Mouse (Mus musculus) heart, embryonic 12.5 days (tissue): ENCODE measurements around the gene Ifitm3. TPM values are rescaled to one million over a fixed set of nuclear protein-coding genes. Genes with fewer than 3 reads are reported as not detected.
"Not testable (repeated sequence)": the region's sequence is repeated elsewhere in the genome, so short reads cannot be mapped to it uniquely, and the experiment has no call there.

Experiments
- ATAC-seq: fragments of 200-750 bp; cut with Nextera tagmentation; 2 replicates; pipeline ENCODE4 v1.8.0; 2017; ENCODE audit warnings: moderate TSS enrichment, moderate library complexity; ENCODE audit not compliant: insufficient number of reproducible peaks, low FRiP score
- H3K27ac ChIP-seq: fragments of 300-500 bp; sonication (generic); 2 replicates; pipeline ENCODE4 v1.5.1; 2016; ENCODE audit warnings: mild to moderate bottlenecking, moderate library complexity; ENCODE audit not compliant: poor library complexity, severe bottlenecking
- H3K27me3 ChIP-seq: fragments of 300-500 bp; sonication (generic); replicated peaks from 2 replicates; pipeline ENCODE4 v1.6.1; 2016; ENCODE audit warnings: mild to moderate bottlenecking, moderate library complexity
- H3K36me3 ChIP-seq: fragments of 300-500 bp; sonication (generic); 2 replicates; pipeline ENCODE4 v1.6.1; 2016; ENCODE audit warnings: mild to moderate bottlenecking, moderate library complexity
- H3K4me1 ChIP-seq: fragments of 300-500 bp; sonication (generic); replicated peaks from 2 replicates; pipeline ENCODE4 v1.6.1; 2016; ENCODE audit warnings: mild to moderate bottlenecking
- H3K4me2 ChIP-seq: fragments of 300-500 bp; sonication (generic); 2 replicates; pipeline ENCODE4 v1.6.1; 2016; ENCODE audit warnings: mild to moderate bottlenecking, moderate library complexity
- H3K4me3 ChIP-seq: fragments of 300-500 bp; sonication (generic); 2 replicates; pipeline ENCODE4 v1.5.1; 2016; ENCODE audit warnings: mild to moderate bottlenecking
- H3K9ac ChIP-seq: fragments of 300-500 bp; sonication (generic); 2 replicates; pipeline ENCODE4 v1.6.1; 2016; ENCODE audit warnings: mild to moderate bottlenecking, moderate library complexity
- H3K9me3 ChIP-seq: fragments of 300-500 bp; sonication (generic); replicated peaks from 2 replicates; pipeline ENCODE4 v1.6.1; 2016; ENCODE audit warnings: mild to moderate bottlenecking, moderate library complexity
- WGBS: fragments of 180-500 bp; shearing (Covaris S2); methylation state at CpG from one replicate; pipeline ENCODE4 v1.1.7; 2016; 5-methylcytosine and 5-hydroxymethylcytosine counted together
- polyA plus RNA-seq: library from polyadenylated mRNA; unstranded; fragments of >200 nt; fragmentation: Nextera tagmentation; extraction: Ambion mirVana; gene quantifications from 2 replicates; pipeline ENCODE4 v1.2.1, GENCODE M21; 2016

Ifitm3 gene
- polyA plus RNA-seq, 1 experiment from 2014 or later: 41.8 TPM

GRCm38 (mm10) chr7:141048226-141049218, 38.0 kb upstream of the Ifitm3 start:
- no peaks in the 10 kb centered on the region; the same call in 1 of the 2 replicates for H3K9me3 ChIP-seq
- peak overlapping the region; percentile 47 for H3K4me3 ChIP-seq
- H3K27me3 ChIP-seq: peaks cover 13% of the 10 kb centered on the region; the same call in 1 of the 2 replicates
- 10% methylated on average over 21 of the region's 21 CpGs for WGBS
- ATAC-seq: peak; percentile 87
- H3K4me1 ChIP-seq: peaks cover 19% of the 10 kb centered on the region
- peak overlapping the region; percentile 76 for H3K27ac ChIP-seq
- peak overlapping the region; percentile 63 for H3K9ac ChIP-seq
- no peaks in the 10 kb centered on the region for H3K36me3 ChIP-seq
- H3K4me2 ChIP-seq: peak overlapping the region; percentile 95

- no peaks in the 10 kb centered on the region; the same call in 1 of the 2 replicates for H3K9me3 ChIP-seq
- no peaks in the 10 kb centered on the region for H3K36me3 ChIP-seq
- H3K27ac ChIP-seq: peak overlapping the region; percentile 76
- 4% methylated on average over 16 of the region's 19 CpGs for WGBS
- peak overlapping the region; percentile 95 for H3K4me2 ChIP-seq
- peak overlapping the region; percentile 47 for H3K4me3 ChIP-seq
- ATAC-seq: peak; percentile 82
- peaks cover 19% of the 10 kb centered on the region for H3K4me1 ChIP-seq
- H3K27me3 ChIP-seq: peaks cover 13% of the 10 kb centered on the region; the same call in 1 of the 2 replicates
- H3K9ac ChIP-seq: peak overlapping the region; percentile 63
Measured at GRCm38 (mm10) chr7:141047581-141048225, 37.1 kb upstream of the Ifitm3 start.

- peaks cover 13% of the 10 kb centered on the region; the same call in 1 of the 2 replicates for H3K27me3 ChIP-seq
- H3K9ac ChIP-seq: peak overlapping the region; percentile 63; the same call in 1 of the 2 replicates
- no peaks in the 10 kb centered on the region for H3K36me3 ChIP-seq
- peak; percentile 12; the same call in 1 of the 2 replicates for ATAC-seq
- peaks cover 19% of the 10 kb centered on the region for H3K4me1 ChIP-seq
- peak overlapping the region; percentile 76 for H3K27ac ChIP-seq
- 58% methylated on average over 6 of the region's 6 CpGs for WGBS
- H3K4me3 ChIP-seq: no peak overlapping the region
- H3K4me2 ChIP-seq: peak overlapping the region; percentile 95
- no peaks in the 10 kb centered on the region; the same call in 1 of the 2 replicates for H3K9me3 ChIP-seq
Measured at GRCm38 (mm10) chr7:141046931-141047580, 36.5 kb upstream of the Ifitm3 start.

GRCm38 (mm10) chr7:141042539-141042938, 32.0 kb upstream of the Ifitm3 start:
- 40% methylated on average over 4 of the region's 4 CpGs for WGBS
- Histone ChIP-seq H3K9me3 (no peaks in the 10 kb centered on the region), H3K36me3 (no peaks in the 10 kb centered on the region), H3K4me1 (peaks cover 12% of the 10 kb centered on the region), H3K9ac (no peak overlapping the region), H3K4me3 (no peak overlapping the region), H3K27me3 (0 out of 2 replicates have a peak, but pooled peaks cover 9% of the 10 kb centered on the region), H3K27ac (no peak overlapping the region), H3K4me2 (no peak overlapping the region)
- no peak for ATAC-seq

GRCm38 (mm10) chr7:141041661-141042060, 31.1 kb upstream of the Ifitm3 start:
- 0 out of 2 replicates have a peak, but pooled peaks cover 4% of the 10 kb centered on the region for H3K27me3 ChIP-seq
- no peak overlapping the region for H3K4me3 ChIP-seq
- H3K9ac ChIP-seq: no peak overlapping the region
- H3K9me3 ChIP-seq: no peaks in the 10 kb centered on the region
- H3K4me2 ChIP-seq: no peak overlapping the region
- 22% methylated on average over 5 of the region's 5 CpGs for WGBS
- no peaks in the 10 kb centered on the region for H3K36me3 ChIP-seq
- H3K27ac ChIP-seq: peak overlapping the region; percentile 59
- peaks cover 5% of the 10 kb centered on the region; the same call in 1 of the 2 replicates for H3K4me1 ChIP-seq
- ATAC-seq: peak; percentile 85

- Histone ChIP-seq H3K27ac (peak overlapping the region; percentile 59), H3K27me3 (no peaks in the 10 kb centered on the region), H3K36me3 (no peaks in the 10 kb centered on the region), H3K4me1 (peaks cover 5% of the 10 kb centered on the region; the same call in 1 of the 2 replicates), H3K4me2 (peak overlapping the region; percentile 46), H3K9ac (no peak overlapping the region; the same call in 1 of the 2 replicates), H3K9me3 (no peaks in the 10 kb centered on the region), H3K4me3 (no peak overlapping the region)
- ATAC-seq: no peak
- WGBS: 37% methylated on average over 6 of the region's 9 CpGs
Measured at GRCm38 (mm10) chr7:141040867-141041606, 30.5 kb upstream of the Ifitm3 start.

- Histone ChIP-seq H3K9ac (no peak overlapping the region), H3K4me3 (no peak overlapping the region), H3K9me3 (no peaks in the 10 kb centered on the region), H3K27ac (no peak overlapping the region), H3K4me1 (peaks cover 5% of the 10 kb centered on the region; the same call in 1 of the 2 replicates), H3K27me3 (no peaks in the 10 kb centered on the region), H3K36me3 (no peaks in the 10 kb centered on the region), H3K4me2 (no peak overlapping the region)
- no peak for ATAC-seq
- 86% methylated on average over 4 of the region's 4 CpGs for WGBS
Measured at GRCm38 (mm10) chr7:141039386-141040107, 29.0 kb upstream of the Ifitm3 start.

GRCm38 (mm10) chr7:141038090-141039032, 27.8 kb upstream of the Ifitm3 start:
- H3K36me3 ChIP-seq: no peaks in the 10 kb centered on the region
- no peak overlapping the region for H3K4me2 ChIP-seq
- no peak overlapping the region for H3K9ac ChIP-seq
- H3K4me3 ChIP-seq: no peak overlapping the region
- peaks cover 5% of the 10 kb centered on the region; the same call in 1 of the 2 replicates for H3K4me1 ChIP-seq
- no peaks in the 10 kb centered on the region for H3K27me3 ChIP-seq
- H3K27ac ChIP-seq: no peak overlapping the region
- H3K9me3 ChIP-seq: no peaks in the 10 kb centered on the region
- ATAC-seq: no peak
- WGBS: 55% methylated on average over 20 of the region's 21 CpGs

GRCm38 (mm10) chr7:141036624-141037023, 26.1 kb upstream of the Ifitm3 start:
- not testable (repeated sequence) for H3K4me1 ChIP-seq, H3K36me3 ChIP-seq, H3K9me3 ChIP-seq, H3K4me2 ChIP-seq, H3K27me3 ChIP-seq, ATAC-seq, H3K4me3 ChIP-seq, H3K9ac ChIP-seq, H3K27ac ChIP-seq
- WGBS: 74% methylated on average over 1 of the region's 2 CpGs
